Mouse (Mus musculus) left cerebral cortex, adult 11 months (tissue): ENCODE data around the gene Atox1.
"Not testable (repeated sequence)": the region's sequence is repeated elsewhere in the genome, so short reads cannot be mapped to it uniquely, and the experiment has no call there.

Experiments
- DNase-seq: peaks from one replicate; pipeline ENCODE4 v3.0.0; 2022; ENCODE audit warnings: low spot score

The Atox1 gene

DNA sequence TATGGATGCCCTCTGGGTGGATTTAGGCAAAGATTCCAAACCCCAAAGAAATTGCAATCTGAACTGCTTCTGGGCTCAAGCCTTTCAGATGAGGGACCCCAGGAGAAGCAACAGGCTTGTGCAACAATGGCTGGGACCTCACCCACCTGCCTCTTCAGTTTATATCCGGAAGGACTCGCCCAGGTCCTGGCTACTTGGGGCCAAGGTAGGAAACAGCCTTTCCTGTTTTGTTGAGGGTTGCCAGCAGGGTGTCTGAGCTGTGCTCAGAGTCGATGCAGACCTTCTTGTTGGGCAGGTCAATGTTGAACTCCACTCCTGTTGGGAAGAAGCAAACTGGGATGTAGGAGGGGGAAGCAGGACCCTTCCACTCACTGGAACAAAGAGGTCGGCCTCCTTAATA lies 10.7 kb downstream of the Atox1 start:
- DNase-seq = no peak

DNA sequence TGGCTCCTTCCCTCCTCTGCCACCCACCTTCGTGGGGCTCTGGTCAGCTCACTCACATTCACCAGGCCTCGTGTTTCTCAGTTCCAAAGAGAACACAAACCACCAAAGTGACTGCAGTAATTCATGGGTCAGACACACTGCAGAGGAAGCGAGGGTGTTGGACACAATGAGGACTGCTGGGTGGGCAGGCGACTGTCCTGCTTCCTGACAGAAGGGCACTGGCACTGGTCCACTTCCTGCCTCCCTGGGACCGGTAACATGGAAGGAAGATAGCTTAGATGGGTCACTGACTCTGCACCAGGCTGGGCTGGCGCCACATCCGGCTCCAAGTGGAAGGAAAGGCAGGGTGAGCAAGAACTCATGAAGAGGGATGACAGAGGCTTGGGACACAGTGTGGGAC lies 11.5 kb downstream of the Atox1 start:
- no peak for DNase-seq

DNA sequence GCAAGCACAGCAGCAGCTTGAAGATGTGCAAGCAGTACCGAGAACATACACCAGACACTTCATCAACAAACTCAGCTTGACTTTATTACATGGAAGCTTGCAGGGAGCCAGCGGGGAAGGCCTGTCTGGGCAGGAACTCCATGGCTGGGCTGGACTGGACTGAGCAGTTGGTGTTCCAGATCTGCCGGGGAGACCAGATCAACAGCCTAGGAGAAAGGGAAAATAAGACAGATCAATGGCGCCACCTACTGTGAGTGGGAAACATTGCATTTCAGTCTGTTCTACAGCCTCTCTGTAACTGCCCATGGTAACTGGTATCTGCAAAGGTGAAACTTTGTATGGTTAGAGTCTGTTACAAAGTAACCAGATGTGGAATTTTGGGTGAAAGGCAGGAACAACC lies 14.5 kb downstream of the Atox1 start:
- DNase-seq = peak; percentile 70

DNA sequence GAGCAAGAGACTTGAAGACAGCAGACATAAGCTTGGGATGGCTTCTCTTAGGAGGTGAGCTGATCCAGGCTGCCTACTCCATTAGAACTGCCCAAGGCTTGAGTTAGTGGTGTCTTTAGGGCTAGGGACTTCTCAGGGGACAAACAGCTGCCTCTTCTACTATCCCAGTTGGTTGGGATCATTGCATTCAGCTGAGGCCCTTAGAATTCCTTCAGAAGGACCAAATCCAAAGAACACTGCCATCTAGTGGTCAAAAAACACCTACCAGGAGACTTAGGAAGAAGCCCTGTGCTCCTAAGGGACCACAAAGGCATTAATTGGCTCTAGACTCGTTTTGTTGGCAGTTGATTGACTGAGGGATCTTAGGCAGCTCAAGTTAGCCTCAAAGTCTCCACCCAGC lies 16.3 kb downstream of the Atox1 start:
- DNase-seq = peak; percentile 65

DNA sequence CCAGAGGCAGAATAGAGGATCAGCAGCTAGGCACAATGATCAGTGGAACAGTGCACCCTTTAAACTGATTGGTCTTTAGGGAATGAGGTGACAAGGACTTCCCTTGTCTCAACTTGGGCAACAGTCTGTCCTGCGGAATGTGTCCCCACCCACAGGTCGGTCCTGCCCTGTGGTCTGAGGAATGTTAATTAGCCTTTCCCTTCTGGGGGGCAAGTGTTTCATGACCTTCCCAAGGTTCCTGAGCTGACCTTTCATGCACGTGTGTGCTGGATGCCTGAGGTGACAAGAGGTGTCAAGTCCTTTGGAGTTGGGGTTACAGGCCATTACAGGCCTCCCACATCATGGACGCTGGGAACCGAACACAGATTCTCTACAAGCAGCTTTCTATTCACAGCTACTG lies 21.3 kb downstream of the Atox1 start:
- no peak for DNase-seq

DNA sequence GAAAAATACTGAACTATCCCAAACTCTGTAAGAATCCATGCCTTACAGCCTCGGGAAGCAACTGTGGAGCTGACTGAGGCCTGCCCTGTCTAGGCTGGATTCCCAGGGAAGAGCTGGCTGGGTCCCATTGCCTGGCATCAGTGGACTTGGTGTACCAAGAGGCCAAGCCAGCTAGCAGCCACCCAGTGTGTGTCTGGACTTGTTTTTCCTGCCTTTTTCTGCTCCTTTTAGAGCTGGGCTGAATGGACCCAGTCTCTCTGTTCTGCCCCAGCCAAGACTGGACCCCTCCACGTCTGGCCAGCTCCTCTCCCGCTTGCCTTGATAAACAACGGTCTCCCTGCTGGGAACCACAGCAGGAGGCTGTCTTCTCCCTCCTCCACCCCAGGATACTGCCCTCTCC lies 23.0 kb downstream of the Atox1 start:
- no peak for DNase-seq

DNA sequence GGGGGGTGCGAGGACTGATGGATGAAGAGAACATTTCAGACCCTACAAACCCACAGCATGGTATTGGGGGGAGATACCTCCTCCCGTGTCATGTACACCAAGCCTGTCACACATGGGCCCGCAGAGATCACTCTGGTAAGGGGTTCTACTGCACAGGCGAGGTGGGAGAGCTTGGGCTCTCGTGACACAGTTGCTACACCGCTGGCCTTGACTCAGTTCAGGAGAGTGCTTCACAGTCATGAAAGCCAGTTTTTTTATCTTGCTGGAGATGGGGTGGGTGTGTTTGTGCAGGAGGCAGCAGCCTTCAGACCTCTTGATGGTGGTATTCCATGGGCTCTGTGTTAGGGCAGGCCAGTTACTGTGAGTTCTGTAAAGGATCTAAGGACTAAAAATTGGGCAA lies 24.9 kb downstream of the Atox1 start:
- no peak for DNase-seq

DNA sequence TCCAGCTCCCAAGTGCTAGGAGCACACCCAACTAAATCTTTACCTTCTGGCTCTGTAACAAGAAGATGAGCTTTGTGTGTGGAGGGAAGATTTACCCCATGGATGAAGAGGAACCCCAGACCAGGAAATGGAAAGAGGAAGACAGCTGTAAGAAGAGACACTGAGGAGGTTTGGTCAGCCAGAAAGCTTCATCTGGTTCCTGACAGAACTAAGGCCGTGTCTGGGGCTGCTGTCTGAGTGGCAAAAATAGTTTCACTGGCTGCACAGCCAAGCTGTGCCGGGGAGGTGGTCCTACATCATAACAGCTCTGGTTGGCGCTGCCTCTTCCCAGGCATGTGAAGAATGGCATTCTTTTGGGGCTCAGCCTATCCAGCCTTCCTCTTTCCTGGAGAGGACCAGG lies 28.1 kb downstream of the Atox1 start:
- DNase-seq = no peak

DNA sequence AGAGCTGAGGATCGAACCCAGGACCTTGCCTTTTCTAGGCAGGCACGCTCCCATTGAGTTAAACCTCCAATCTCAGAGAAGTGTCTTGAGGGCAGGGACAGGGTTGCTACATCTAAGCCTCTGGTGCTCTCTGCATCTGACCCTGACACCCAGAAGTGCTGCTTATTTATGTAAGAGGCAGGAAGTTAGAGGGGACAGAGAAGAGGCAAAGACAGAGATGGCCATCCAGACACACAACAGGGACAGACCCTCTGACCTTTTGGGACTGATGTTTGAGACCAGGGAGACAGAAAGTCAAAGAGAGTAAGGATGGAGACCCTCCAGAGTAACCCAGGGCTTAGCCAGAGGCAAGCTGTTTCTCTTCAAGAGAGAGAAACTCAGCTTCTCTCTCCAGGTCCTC lies 31.1 kb downstream of the Atox1 start:
- no peak for DNase-seq

DNA sequence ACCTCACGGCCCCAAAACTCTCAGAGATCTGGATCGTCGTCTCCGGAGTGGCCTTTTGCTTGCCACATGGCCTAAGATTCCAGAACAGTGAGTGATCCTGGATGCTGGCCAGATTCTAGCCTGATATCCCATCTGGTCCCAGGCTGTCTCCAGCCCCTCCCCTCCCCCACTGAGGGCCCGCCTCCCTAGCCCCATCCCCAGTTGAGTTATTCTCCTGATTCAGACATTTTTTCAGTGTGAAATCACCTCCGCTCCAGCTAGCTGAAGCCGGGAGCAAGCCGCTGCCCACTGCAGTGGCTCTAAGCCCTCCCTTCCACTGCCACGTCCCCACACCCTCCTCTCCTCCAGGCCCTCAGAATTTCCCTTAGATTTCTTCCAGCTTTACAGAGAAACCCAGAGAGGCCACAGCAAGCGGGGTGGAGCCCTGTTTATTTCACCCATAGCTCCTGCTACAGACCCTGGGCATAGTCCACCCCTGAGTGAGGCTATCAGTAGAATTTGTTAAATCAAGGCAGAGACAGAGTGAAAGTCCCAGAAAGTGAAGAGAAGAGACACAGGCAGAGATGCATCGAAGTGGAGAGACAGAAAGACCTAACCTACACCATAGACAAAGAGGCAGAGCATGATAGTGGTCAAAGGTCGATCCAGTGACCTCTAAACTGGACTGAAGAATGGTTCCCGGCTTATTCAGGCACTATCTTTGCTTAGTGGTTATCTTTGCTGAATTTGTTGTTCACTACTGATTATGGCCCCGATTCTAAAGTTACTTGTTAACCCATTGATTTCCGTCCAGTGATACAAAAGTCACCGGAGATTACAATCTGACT lies 32.6 kb downstream of the Atox1 start:
- DNase-seq = no peak

DNA sequence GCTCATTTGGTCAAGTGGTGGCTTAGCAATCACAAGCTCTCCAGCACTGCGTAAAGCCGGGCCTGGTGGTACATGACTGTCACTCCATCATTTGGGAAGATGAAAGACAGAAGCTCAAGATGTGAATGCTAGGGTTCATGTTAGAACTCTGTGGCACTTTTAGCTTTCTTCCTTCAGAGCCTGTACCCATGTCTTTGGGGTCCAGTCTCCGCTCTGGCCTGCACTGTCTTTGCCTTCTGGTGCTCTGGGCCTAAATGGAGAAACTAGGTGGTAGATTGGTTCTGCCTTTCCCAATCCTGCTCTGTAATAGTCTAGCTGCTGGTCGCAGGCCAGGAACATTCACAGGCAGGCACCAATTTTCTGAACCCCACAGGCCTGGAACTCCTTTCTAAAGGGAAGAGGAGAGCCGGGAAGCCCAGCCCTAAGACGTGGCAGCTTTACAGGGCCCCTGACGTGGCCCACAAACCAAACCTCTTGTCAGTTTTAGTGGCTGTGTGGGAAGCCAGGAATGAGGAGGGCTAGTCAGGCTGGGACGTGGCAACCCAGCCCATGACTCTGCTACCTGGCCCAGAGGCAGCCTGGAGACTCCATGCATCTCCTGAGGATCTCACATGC lies 36.2 kb downstream of the Atox1 start:
- no peak for DNase-seq

DNA sequence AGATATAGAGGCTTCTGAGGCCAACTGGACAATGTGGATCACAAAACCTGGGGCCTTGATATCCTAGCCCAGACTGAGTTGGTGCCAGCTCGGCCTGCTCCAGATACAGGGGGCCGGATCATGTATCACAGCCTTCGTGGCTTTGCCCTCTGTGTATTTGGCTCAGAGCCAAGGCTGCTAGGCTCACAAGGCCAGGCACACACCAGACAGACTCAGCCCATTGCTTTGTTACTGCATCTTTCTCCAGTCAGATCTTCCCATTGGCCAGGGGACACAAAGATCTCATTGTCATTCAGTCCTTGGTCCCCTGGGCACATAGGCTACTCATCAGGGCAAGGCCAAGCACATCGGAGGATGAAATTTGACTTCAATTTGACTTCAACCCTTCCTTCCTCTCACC lies 37.3 kb downstream of the Atox1 start:
- no peak for DNase-seq

DNA sequence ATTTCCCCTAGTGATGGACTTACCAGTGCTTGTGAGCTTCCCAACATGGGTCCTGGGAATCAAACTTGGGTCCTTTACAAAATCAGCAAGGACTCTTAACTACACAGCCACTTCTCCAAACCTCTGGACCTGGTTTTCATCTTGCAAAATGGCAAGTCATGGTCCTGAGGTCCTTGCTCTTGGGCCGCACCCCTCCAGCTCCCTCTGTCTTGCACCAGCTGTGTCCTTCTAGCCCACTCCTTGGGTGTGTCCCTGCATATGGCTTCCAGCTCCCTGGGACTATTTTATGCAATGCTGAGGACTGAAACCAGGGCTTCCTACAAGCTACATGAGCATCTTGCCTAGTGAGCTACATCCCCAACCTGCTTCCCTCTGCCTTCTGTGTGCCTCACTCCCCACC lies 38.1 kb downstream of the Atox1 start, which contains the start of gene Sparc:
TSS of gene Sparc (minus strand) at position 206 of the 400 bp plus-strand sequence.
- DNase-seq = no peak

DNA sequence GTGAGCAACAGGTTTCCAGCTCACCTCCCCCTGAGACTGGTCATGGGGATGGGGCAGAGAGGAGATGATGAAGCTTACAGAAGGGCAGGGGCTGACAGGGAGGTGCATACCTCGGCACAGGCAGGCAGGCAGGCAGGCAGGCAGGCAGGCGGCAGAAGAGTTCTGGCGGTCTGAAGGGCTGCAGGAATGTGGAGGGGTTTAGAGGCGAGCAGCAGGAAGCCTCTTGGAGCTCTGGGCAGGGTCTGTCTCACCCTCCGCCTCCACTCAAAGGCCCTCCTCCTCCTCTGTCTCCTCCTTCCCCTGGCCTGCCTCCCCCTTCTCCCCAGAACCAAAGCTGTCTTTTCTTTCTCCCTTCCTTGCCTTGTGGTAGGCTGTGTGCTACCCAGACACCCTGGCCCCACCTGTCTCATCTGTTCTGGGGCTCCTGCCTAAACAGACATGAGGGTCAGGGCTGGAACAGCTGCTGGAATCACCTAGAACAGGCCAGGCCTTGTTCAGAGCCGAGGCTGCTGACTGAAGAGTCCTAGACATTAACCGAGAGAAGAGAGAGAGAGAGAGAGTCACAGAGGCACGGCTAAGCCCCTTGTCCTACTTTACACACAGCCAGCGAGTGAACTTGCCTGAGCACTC lies 41.2 kb downstream of the Atox1 start:
- no peak for DNase-seq

DNA sequence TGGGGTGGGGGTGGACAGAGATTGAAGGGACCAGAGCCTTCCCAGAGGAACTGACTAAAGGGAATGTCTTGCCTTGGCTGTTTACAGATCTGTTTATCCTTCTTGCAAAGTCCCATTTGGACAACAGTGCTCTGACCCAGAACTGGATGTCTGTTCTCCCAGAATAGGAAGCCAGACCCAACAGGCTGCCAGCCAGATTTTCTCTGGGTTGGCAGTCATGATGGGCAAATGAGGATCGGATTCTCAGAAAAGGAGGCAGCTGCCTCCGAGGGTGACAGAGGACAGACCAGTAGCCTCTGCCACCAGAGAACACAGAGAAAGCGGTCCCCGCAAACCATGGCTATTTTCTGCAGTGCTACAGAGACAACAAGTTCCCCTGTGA lies 41.8 kb downstream of the Atox1 start:
- no peak for DNase-seq

DNA sequence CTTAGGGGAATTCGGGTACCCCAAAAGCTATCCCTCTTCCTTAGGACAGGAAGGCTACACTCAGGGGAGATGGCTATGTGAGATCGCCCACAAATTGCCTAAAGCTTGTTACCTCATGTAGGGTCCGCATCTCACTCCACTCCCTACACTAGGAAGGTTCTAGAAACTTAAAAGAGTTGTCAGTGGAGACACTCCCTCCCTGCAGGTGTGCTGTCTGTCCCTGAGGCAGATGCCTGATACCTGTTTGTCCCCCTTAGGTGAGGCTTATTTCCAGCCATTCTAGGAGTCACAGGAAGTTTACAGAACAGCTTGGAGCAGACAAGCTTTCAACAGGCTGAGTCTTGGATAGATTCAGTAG lies 42.4 kb downstream of the Atox1 start:
- no peak for DNase-seq

DNA sequence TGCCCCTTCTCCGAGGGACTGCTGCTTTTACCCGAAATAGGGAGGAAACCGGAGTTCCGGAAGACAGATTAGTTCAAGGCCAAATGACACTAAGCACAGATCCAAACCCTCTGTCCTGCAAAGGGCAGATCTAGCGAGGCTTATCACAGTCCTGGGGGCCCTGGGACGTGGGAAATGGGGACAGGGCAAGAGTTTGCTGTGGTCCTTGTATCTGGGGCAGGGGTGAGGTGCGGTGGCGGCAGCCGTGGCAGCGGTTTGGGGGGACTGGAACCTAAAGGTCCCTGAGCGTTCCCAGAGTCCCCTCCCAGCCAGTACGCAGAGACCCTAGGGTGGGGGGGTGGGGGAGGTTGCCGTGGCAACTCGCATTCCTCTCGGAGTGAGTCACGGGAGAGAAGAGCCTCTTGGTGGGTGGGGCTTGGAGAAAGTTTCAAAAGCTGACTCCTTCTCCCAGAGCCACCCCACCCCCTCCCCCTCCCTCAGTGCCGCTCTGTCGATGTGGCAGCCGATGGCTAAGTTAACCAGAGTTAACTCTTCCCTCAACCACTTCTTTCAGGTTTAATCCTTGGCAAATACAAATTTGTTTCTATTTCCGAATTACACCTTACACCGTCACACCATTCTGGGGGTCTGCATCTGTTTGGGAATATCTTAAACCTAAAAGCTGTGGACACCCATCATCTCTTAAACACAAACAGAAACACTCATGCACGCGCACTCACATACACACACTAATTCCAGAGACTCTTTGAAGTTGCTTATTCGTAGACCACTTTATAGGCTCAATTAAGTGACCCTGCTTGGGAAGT lies 42.9 kb downstream of the Atox1 start:
- DNase-seq = no peak

DNA sequence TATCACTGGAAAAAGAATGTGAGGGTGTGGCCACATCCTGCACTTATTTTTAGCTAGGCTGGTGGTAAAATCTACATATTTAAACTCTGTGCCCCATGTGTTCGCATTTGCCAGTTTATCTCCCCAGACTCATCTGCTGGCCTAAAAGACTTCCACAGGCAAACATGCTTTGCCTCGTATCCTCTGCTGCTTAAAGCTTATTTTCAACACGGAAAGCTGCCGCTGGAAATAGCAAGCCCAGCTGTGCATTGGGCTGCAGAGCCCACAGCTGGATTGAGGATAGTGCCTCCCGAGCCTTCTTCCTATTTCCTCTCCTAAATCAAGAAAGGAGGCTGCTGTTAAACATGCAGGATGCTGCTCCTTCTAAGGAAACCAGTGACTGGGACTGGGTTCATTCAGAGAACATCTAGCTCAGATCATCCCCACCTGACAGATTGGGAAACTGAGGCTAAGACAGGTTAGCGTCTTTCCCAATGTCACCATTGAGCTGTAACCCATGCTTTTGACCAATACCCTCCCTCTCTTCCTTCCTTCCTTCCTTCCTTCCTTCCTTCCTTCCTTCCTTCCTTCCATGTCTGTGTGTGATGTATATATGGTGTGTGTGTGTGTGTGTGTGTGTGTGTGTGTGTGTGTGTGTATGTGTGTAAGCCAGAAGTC lies 44.3 kb downstream of the Atox1 start:
- DNase-seq = no peak

DNA sequence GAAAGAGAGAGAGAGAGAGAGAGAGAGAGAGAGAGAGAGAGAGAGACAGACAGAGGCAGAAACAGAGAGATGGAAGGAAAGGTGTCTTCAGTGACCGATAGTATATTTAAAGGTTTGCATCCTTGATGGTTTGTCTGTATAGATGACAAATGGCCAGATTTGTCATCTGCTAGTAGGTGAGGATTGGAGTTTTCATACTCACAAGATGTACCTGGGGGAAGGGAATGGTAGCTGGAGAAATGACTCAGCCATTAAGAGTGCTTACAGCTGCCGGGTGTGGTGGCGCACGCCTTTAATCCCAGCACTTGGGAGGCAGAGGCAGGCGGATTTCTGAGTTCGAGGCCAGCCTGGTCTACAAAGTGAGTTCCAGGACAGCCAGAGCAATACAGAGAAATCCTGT lies 45.3 kb downstream of the Atox1 start:
- not testable (repeated sequence) for DNase-seq

DNA sequence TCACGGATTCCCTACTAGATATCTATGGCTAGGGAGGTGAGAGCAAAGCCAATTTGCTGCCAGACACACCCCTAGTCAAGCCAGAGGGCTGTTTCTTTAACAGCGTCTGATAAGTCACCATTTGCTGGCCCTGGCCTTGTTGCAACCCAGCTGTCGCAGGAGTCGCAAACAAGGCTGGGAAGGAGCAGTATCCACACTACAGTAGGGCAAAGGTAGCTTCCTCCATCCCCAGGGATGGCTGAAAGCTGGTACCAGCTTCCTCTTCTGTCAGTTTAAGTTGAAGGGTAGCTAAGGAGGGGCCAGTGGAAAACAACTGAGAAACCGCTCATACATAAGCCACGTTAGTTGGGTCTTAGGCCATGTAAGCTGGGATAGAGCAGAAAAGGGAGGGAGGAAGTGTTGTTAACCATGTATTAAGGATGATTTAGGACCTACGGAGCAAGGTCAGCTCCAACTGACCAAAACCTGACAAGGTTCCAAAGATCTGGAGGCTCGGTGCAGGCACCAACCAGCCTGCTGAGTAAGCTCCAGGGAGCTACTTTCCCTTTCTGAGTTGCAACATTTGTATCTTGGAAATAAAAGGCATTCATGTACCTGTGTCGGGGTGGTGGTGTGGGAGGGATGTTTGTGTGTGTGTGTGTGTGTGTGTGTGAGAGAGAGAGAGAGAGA lies 45.9 kb downstream of the Atox1 start:
- no peak for DNase-seq

DNA sequence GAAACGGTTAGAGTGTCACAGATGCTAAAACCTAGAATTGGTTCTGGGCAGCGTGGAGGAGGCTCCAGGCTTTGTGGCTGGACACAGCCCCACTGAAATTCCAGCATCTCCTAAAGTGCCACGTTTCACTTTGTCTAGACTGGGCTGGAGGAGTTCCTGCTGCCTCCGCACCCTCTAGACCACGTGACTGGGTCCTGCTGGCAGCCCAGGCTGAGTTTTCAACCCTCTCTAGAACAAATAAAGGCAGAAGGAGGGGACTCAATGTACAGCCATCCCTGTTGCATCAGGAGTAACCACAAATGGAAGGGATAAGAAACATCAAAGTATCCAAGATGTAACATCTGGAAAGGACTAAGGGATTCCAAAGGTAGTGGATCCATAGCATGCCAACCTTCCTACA lies 46.7 kb downstream of the Atox1 start:
- DNase-seq = no peak

DNA sequence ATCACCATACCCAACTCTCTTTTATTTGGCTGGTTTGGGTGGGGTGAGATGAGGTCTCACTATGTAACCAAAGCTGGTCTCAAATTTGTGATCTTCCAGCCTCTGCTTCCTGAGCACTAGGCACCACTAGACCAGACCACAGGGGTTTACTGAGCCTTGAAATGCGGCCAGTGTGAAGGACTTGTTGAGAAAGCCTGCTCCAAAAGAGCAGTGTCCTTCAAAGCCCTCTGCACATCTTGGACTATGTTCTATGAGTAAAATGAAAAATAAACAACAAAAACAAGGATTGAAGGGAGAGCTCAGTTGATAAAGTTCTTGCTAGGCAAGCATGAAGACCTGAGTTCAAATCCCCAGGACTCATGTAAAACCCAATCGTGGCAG lies 47.6 kb downstream of the Atox1 start:
- DNase-seq = no peak
